Mouse (Mus musculus): Measurements from ENCODE around the gene Cdhr2.

- no peak for TF ChIP-seq POLR2A (IDR thresholded peaks at IDR 0.05; ENCODE audit: borderline replicate concordance, insufficient read depth, low read length)
- TF ChIP-seq CTCF (IDR thresholded peaks at IDR 0.05; ENCODE audit: borderline replicate concordance, insufficient read depth, low read depth, low read length) = no peak
Measured at GRCm38 (mm10) chr13:54680184-54680853, 20.9 kb upstream of the Cdhr2 start.

Data from cerebellum, adult 2 months (tissue).